Mouse (Mus musculus): ENCODE data around the gene Ppp1r11. TPM values are rescaled to one million over a fixed set of nuclear protein-coding genes. Genes with fewer than 3 reads are reported as not detected.
A peak's percentile ranks its signal among the peaks of the same experiment; 100 is the strongest.

Gene Ppp1r11
- polyA plus RNA-seq, 1 experiment: 37.5 TPM

- Histone ChIP-seq H3K4me1 (ENCODE audit: control insufficient read depth, insufficient read depth, low read length) (peaks cover 4% of the 10 kb centered on the region), H3K27ac (ENCODE audit: control insufficient read depth, insufficient read depth, low read depth, low read length, poor library complexity) (no peak overlapping the region), H3K4me3 (replicated peaks; ENCODE audit: control insufficient read depth, low read depth, low read length) (no peak overlapping the region)
- 28% methylated on average over 3 of the region's 3 CpGs for WGBS
- TF ChIP-seq POLR2A (IDR thresholded peaks at IDR 0.05; ENCODE audit: borderline replicate concordance, control insufficient read depth, low read depth, low read length) (no peak), CTCF (IDR thresholded peaks at IDR 0.05; ENCODE audit: control insufficient read depth, insufficient read depth, low read length) (no peak)
These were observed 21.2 kb upstream of the Ppp1r11 start for GRCm38 (mm10) chr17:36972791-36973190.

GRCm38 (mm10) chr17:36971172-36971850, 19.8 kb upstream of the Ppp1r11 start:
- TF ChIP-seq POLR2A (IDR thresholded peaks at IDR 0.05; ENCODE audit: borderline replicate concordance, control insufficient read depth, low read depth, low read length) (no peak), CTCF (IDR thresholded peaks at IDR 0.05; ENCODE audit: control insufficient read depth, insufficient read depth, low read length) (no peak)
- WGBS: 26% methylated on average over 6 of the region's 6 CpGs
- H3K27ac ChIP-seq (ENCODE audit: control insufficient read depth, insufficient read depth, low read depth, low read length, poor library complexity): no peak overlapping the region; the same call in 1 of the 2 replicates
- no peak overlapping the region for H3K4me3 ChIP-seq (replicated peaks; ENCODE audit: control insufficient read depth, low read depth, low read length)
- H3K4me1 ChIP-seq (ENCODE audit: control insufficient read depth, insufficient read depth, low read length): peaks cover 4% of the 10 kb centered on the region

GRCm38 (mm10) chr17:36970316-36970890, 18.9 kb upstream of the Ppp1r11 start:
- Histone ChIP-seq H3K4me3 (replicated peaks; ENCODE audit: control insufficient read depth, low read depth, low read length) (no peak overlapping the region), H3K27ac (ENCODE audit: control insufficient read depth, insufficient read depth, low read depth, low read length, poor library complexity) (no peak overlapping the region), H3K4me1 (ENCODE audit: control insufficient read depth, insufficient read depth, low read length) (peaks cover 4% of the 10 kb centered on the region)
- 70% methylated on average over 14 of the region's 14 CpGs for WGBS
- TF ChIP-seq CTCF (IDR thresholded peaks at IDR 0.05; ENCODE audit: control insufficient read depth, insufficient read depth, low read length) (no peak), POLR2A (IDR thresholded peaks at IDR 0.05; ENCODE audit: borderline replicate concordance, control insufficient read depth, low read depth, low read length) (no peak)

GRCm38 (mm10) chr17:36966875-36967274, 15.3 kb upstream of the Ppp1r11 start:
- Histone ChIP-seq H3K27ac (ENCODE audit: control insufficient read depth, insufficient read depth, low read depth, low read length, poor library complexity) (no peak overlapping the region), H3K4me3 (replicated peaks; ENCODE audit: control insufficient read depth, low read depth, low read length) (no peak overlapping the region), H3K4me1 (ENCODE audit: control insufficient read depth, insufficient read depth, low read length) (peaks cover 4% of the 10 kb centered on the region)
- TF ChIP-seq POLR2A (IDR thresholded peaks at IDR 0.05; ENCODE audit: borderline replicate concordance, control insufficient read depth, low read depth, low read length) (no peak), CTCF (IDR thresholded peaks at IDR 0.05; ENCODE audit: control insufficient read depth, insufficient read depth, low read length) (no peak)
- WGBS: 3% methylated on average over 1 of the region's 1 CpGs

- TF ChIP-seq POLR2A (IDR thresholded peaks at IDR 0.05; ENCODE audit: borderline replicate concordance, control insufficient read depth, low read depth, low read length): no peak
- no peak for TF ChIP-seq CTCF (IDR thresholded peaks at IDR 0.05; ENCODE audit: control insufficient read depth, insufficient read depth, low read length)
- Histone ChIP-seq H3K4me1 (ENCODE audit: control insufficient read depth, insufficient read depth, low read length) (no peaks in the 10 kb centered on the region; the same call in 1 of the 2 replicates), H3K4me3 (replicated peaks; ENCODE audit: control insufficient read depth, low read depth, low read length) (no peak overlapping the region), H3K27ac (ENCODE audit: control insufficient read depth, insufficient read depth, low read depth, low read length, poor library complexity) (no peak overlapping the region)
- WGBS: 78% methylated on average over 1 of the region's 1 CpGs
These were observed 9.6 kb upstream of the Ppp1r11 start for GRCm38 (mm10) chr17:36961125-36961524.

- H3K27ac ChIP-seq (ENCODE audit: control insufficient read depth, insufficient read depth, low read depth, low read length, poor library complexity): no peak overlapping the region
- H3K4me1 ChIP-seq (ENCODE audit: control insufficient read depth, insufficient read depth, low read length): no peaks in the 10 kb centered on the region; the same call in 1 of the 2 replicates
- TF ChIP-seq POLR2A (IDR thresholded peaks at IDR 0.05; ENCODE audit: borderline replicate concordance, control insufficient read depth, low read depth, low read length) (no peak), CTCF (IDR thresholded peaks at IDR 0.05; ENCODE audit: control insufficient read depth, insufficient read depth, low read length) (no peak)
- H3K4me3 ChIP-seq (replicated peaks; ENCODE audit: control insufficient read depth, low read depth, low read length): peak overlapping the region; percentile 70
- 24% methylated on average over 12 of the region's 12 CpGs for WGBS
These were observed 7.3 kb upstream of the Ppp1r11 start for GRCm38 (mm10) chr17:36958884-36959283.

GRCm38 (mm10) chr17:36957999-36958743, 6.6 kb upstream of the Ppp1r11 start, which contains the start of the genes Znrd1 and Znrd1as:
TSS of gene Znrd1 (minus strand) at chr17:36958559.
TSS of gene Znrd1as (plus strand) at chr17:36958592.
- under 1% methylated on average over 46 of the region's 46 CpGs for WGBS
- 0 out of 2 replicates have a peak within 1 kb of the TSS, but pooled peaks have one; percentile 5 for H3K27ac ChIP-seq (ENCODE audit: control insufficient read depth, insufficient read depth, low read depth, low read length, poor library complexity)
- H3K4me3 ChIP-seq (replicated peaks; ENCODE audit: control insufficient read depth, low read depth, low read length): peak within 1 kb of the TSS; percentile 70
- no peaks in the 10 kb centered on the region; the same call in 1 of the 2 replicates for H3K4me1 ChIP-seq (ENCODE audit: control insufficient read depth, insufficient read depth, low read length)
- TF ChIP-seq POLR2A (IDR thresholded peaks at IDR 0.05; ENCODE audit: borderline replicate concordance, control insufficient read depth, low read depth, low read length) (peak; percentile 67; the same call in 1 of the 2 replicates), CTCF (IDR thresholded peaks at IDR 0.05; ENCODE audit: control insufficient read depth, insufficient read depth, low read length) (peak; percentile 26; the same call in 1 of the 2 replicates)

GRCm38 (mm10) chr17:36953062-36953461, 1.5 kb upstream of the Ppp1r11 start:
- no peaks in the 10 kb centered on the region; the same call in 1 of the 2 replicates for H3K4me1 ChIP-seq (ENCODE audit: control insufficient read depth, insufficient read depth, low read length)
- no peak for TF ChIP-seq POLR2A (IDR thresholded peaks at IDR 0.05; ENCODE audit: borderline replicate concordance, control insufficient read depth, low read depth, low read length)
- no peak for TF ChIP-seq CTCF (IDR thresholded peaks at IDR 0.05; ENCODE audit: control insufficient read depth, insufficient read depth, low read length)
- 86% methylated on average over 1 of the region's 1 CpGs for WGBS
- no peak overlapping the region for H3K27ac ChIP-seq (ENCODE audit: control insufficient read depth, insufficient read depth, low read depth, low read length, poor library complexity)
- no peak overlapping the region for H3K4me3 ChIP-seq (replicated peaks; ENCODE audit: control insufficient read depth, low read depth, low read length)

All from bone marrow, adult 2 months (tissue).